Mouse (Mus musculus) midbrain, embryonic 14.5 days (tissue): Measurements from ENCODE around the gene Pfas. TPM values are rescaled to one million over a fixed set of nuclear protein-coding genes. Genes with fewer than 3 reads are reported as not detected.
"Not testable (repeated sequence)": the region's sequence is repeated elsewhere in the genome, so short reads cannot be mapped to it uniquely, and the experiment has no call there.

ENCODE experiments used
- ATAC-seq: fragments of 200-750 bp; cut with Nextera tagmentation; 2 replicates; pipeline ENCODE4 v1.8.0; 2017; ENCODE audit warnings: moderate number of reproducible peaks, moderate library complexity; ENCODE audit not compliant: low FRiP score, low TSS enrichment
- DNase-seq: peaks from one replicate; pipeline ENCODE4 v3.0.0-alpha.2; 2015
- H3K27ac ChIP-seq: fragments of 300-500 bp; sonication (generic); replicated peaks from 2 replicates; pipeline ENCODE4 v1.5.1; 2014; ENCODE audit warnings: mild to moderate bottlenecking, low read depth, low read length, moderate library complexity
- H3K27me3 ChIP-seq: fragments of 300-500 bp; sonication (generic); 2 replicates; pipeline ENCODE4 v1.6.1; 2014; ENCODE audit warnings: low read length, control low read depth, mixed read lengths; ENCODE audit not compliant: control insufficient read depth, insufficient read depth
- H3K36me3 ChIP-seq: fragments of 300-500 bp; sonication (generic); 2 replicates; pipeline ENCODE4 v1.6.1; 2014; ENCODE audit warnings: low read length, control low read depth; ENCODE audit not compliant: control insufficient read depth, insufficient read depth
- H3K4me1 ChIP-seq: fragments of 300-500 bp; sonication (generic); 2 replicates; pipeline ENCODE4 v1.6.1; 2014; ENCODE audit warnings: mild to moderate bottlenecking, antibody characterized with exemption, low read length, control low read depth; ENCODE audit not compliant: control insufficient read depth, insufficient read depth
- H3K4me2 ChIP-seq: fragments of 300-500 bp; sonication (generic); 2 replicates; pipeline ENCODE4 v1.6.1; 2014; ENCODE audit warnings: mild to moderate bottlenecking, low read length, moderate library complexity
- H3K4me3 ChIP-seq: fragments of 300-500 bp; sonication (generic); replicated peaks from 2 replicates; pipeline ENCODE4 v1.5.1; 2014; ENCODE audit warnings: low read depth, low read length
- H3K9ac ChIP-seq: fragments of 300-500 bp; sonication (generic); replicated peaks from 2 replicates; pipeline ENCODE4 v1.6.1; 2014; ENCODE audit warnings: mild to moderate bottlenecking, low read length, moderate library complexity
- H3K9me3 ChIP-seq: fragments of 300-500 bp; sonication (generic); 2 replicates; pipeline ENCODE4 v1.6.1; 2016; ENCODE audit warnings: low read length, control low read depth, mixed read lengths; ENCODE audit not compliant: control insufficient read depth
- WGBS: fragments of 180-500 bp; shearing (Covaris S2); extraction: QIAGEN DNeasy Blood & Tissue Kit; methylation state at CpG from one replicate; pipeline ENCODE4 v1.1.7; 2014; 5-methylcytosine and 5-hydroxymethylcytosine counted together
- polyA plus RNA-seq: library from polyadenylated mRNA; unstranded; fragments of >200 nt; fragmentation: Nextera tagmentation; extraction: Ambion mirVana; gene quantifications from 2 replicates; pipeline ENCODE4 v1.2.1, GENCODE M21; 2014

Gene Pfas
- polyA plus RNA-seq, 1 experiment from 2014 or later, result 16.5 TPM

DNA sequence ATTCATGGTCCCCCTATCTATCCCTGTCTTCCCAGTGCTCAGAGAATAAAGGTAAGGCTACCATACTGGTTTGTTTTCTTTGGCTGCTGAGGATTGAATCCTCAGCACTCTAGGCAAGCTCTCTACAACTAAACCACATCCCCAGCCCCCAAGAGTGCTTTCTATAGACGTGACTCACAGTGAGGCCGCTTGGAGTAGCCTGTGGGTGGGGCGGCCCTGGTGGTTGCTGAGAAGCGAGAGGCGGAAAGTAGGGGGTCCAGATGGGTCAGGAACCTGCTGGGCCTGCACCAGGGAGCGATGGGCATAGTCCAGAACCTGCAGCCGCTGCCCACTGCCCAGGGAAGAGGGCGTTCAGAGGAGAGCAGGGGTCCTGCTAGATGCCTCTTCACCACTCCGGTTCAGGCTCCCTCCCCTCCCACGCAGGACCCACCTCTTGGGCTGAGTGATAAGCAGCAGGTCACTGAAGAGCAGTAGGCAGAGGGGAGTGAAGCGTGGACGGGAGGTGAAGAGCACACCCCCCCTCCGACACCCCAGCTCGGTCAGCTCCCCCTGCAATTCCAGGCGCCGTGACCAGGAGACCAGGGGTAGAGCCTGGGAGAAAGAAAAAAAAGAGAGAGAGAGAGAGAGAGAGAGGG is 61.3 kb downstream of the Pfas start:
- peak overlapping the region; percentile 83 for H3K27ac ChIP-seq

DNA sequence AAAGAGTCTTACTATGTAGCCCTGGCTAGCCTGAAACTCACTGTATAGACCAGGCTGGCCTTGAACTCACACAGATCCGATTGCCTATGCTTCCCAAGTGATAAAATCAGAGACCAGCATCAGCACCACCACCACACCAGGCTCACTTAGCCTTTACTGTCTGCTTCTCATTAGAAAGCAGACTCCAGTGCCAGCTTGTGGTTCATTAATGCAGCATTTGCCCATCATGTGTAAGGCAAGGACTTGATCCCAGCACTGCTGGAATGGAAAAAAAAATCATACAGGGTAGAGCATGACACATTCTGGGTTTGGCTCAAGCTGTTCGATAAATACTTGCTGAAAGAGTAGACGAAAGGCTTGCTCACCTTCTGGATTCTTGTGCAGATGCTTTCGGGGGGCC is 62.3 kb downstream of the Pfas start:
- Histone ChIP-seq H3K4me3 (no peak overlapping the region), H3K4me2 (peak overlapping the region; percentile 51), H3K9ac (no peak overlapping the region), H3K4me1 (0 out of 2 replicates have a peak, but pooled peaks cover under 1% of the 10 kb centered on the region), H3K27ac (no peak overlapping the region), H3K36me3 (0 out of 2 replicates have a peak, but pooled peaks cover 4% of the 10 kb centered on the region), H3K27me3 (no peaks in the 10 kb centered on the region), H3K9me3 (no peaks in the 10 kb centered on the region)
- DNase-seq (no peak), ATAC-seq (no peak)
- WGBS, result 86% methylated on average over 4 of the region's 4 CpGs

More for the DNA sequence above, 61.3 kb downstream of the Pfas start:
- Histone ChIP-seq H3K4me2 (peak overlapping the region; percentile 51), H3K36me3 (0 out of 2 replicates have a peak, but pooled peaks cover 4% of the 10 kb centered on the region), H3K27me3 (no peaks in the 10 kb centered on the region), H3K9ac (peak overlapping the region; percentile 51), H3K4me1 (no peaks in the 10 kb centered on the region), H3K4me3 (peak overlapping the region; percentile 38), H3K9me3 (no peaks in the 10 kb centered on the region)
- DNase-seq, result peak; percentile 41
- WGBS, result 6% methylated on average over 16 of the region's 16 CpGs
- peak; percentile 24; the same call in 1 of the 2 replicates for ATAC-seq

- H3K27ac ChIP-seq, result no peak overlapping the region
- DNase-seq (no peak), ATAC-seq (no peak)
- no peaks in the 10 kb centered on the region for H3K9me3 ChIP-seq
- 0 out of 2 replicates have a peak, but pooled peaks cover 7% of the 10 kb centered on the region for H3K4me1 ChIP-seq
- peak overlapping the region; percentile 51; the same call in 1 of the 2 replicates for H3K4me2 ChIP-seq
- no peaks in the 10 kb centered on the region for H3K27me3 ChIP-seq
- 76% methylated on average over 2 of the region's 2 CpGs for WGBS
- no peak overlapping the region for H3K9ac ChIP-seq
- H3K4me3 ChIP-seq, result no peak overlapping the region
- H3K36me3 ChIP-seq, result 0 out of 2 replicates have a peak, but pooled peaks cover 4% of the 10 kb centered on the region
These were observed 63.0 kb downstream of the Pfas start for GRCm38 (mm10) chr11:68945245-68945644.

GRCm38 (mm10) chr11:68942731-68943130 is 65.5 kb downstream of the Pfas start:
- ATAC-seq (no peak), DNase-seq (no peak)
- no peak overlapping the region for H3K4me3 ChIP-seq
- WGBS, result 91% methylated on average over 8 of the region's 8 CpGs
- H3K9me3 ChIP-seq, result no peaks in the 10 kb centered on the region
- H3K4me1 ChIP-seq, result 0 out of 2 replicates have a peak, but pooled peaks cover 8% of the 10 kb centered on the region
- no peak overlapping the region for H3K27ac ChIP-seq
- H3K36me3 ChIP-seq, result 0 out of 2 replicates have a peak, but pooled peaks cover 4% of the 10 kb centered on the region
- no peak overlapping the region for H3K4me2 ChIP-seq
- no peaks in the 10 kb centered on the region for H3K27me3 ChIP-seq
- no peak overlapping the region for H3K9ac ChIP-seq

- Histone ChIP-seq H3K4me3 (peak overlapping the region; percentile 46), H3K9ac (peak overlapping the region; percentile 56; the same call in 1 of the 2 replicates), H3K4me1 (0 out of 2 replicates have a peak, but pooled peaks cover 8% of the 10 kb centered on the region), H3K27ac (0 out of 2 replicates have a peak overlapping the region, but pooled peaks have one; percentile 76), H3K4me2 (peak overlapping the region; percentile 76), H3K36me3 (0 out of 2 replicates have a peak, but pooled peaks cover 4% of the 10 kb centered on the region), H3K9me3 (no peaks in the 10 kb centered on the region), H3K27me3 (no peaks in the 10 kb centered on the region)
- no peak for ATAC-seq
- DNase-seq, result no peak
- 59% methylated on average over 4 of the region's 4 CpGs for WGBS
These were observed 67.7 kb downstream of the Pfas start for GRCm38 (mm10) chr11:68940516-68940915.

- ATAC-seq (peak; percentile 99), DNase-seq (peak; percentile 94)
- Histone ChIP-seq H3K27me3 (no peaks in the 10 kb centered on the region), H3K36me3 (0 out of 2 replicates have a peak, but pooled peaks cover 2% of the 10 kb centered on the region), H3K4me2 (peak overlapping the region; percentile 76), H3K4me3 (peak overlapping the region; percentile 46), H3K9me3 (no peaks in the 10 kb centered on the region), H3K27ac (peak overlapping the region; percentile 76), H3K4me1 (0 out of 2 replicates have a peak, but pooled peaks cover 8% of the 10 kb centered on the region), H3K9ac (peak overlapping the region; percentile 56)
- WGBS, result 2% methylated on average over 16 of the region's 16 CpGs
These were observed 68.6 kb downstream of the Pfas start for GRCm38 (mm10) chr11:68939451-68940304.

DNA sequence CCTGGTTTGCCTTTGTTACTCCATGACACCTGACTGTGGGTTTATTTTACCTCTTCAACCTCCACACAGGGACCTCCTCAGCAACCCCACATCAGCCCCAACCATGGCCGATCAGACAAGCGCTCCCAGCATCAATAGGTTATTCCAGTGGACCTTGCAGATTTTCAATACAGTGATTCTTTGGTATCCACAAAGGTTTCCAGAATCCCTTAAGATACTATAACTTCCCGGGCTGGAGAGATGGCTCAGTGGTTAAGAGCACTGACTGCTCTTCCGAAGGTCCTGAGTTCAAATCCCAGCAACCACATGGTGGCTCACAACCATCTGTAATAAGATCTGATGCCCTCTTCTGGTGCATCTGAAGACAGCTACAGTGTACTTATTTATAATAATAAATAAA is 71.3 kb downstream of the Pfas start:
- not testable (repeated sequence) for H3K9me3 ChIP-seq, H3K4me3 ChIP-seq, ATAC-seq

More for the DNA sequence above, 71.3 kb downstream of the Pfas start:
- H3K27me3 ChIP-seq, H3K27ac ChIP-seq, H3K4me2 ChIP-seq, H3K4me1 ChIP-seq, H3K36me3 ChIP-seq, H3K9ac ChIP-seq, DNase-seq: not testable (repeated sequence)
- WGBS, result 88% methylated on average over 4 of the region's 4 CpGs
